ENCODE assay signal across 11 mouse cellular contexts in the genomic region with DNA sequence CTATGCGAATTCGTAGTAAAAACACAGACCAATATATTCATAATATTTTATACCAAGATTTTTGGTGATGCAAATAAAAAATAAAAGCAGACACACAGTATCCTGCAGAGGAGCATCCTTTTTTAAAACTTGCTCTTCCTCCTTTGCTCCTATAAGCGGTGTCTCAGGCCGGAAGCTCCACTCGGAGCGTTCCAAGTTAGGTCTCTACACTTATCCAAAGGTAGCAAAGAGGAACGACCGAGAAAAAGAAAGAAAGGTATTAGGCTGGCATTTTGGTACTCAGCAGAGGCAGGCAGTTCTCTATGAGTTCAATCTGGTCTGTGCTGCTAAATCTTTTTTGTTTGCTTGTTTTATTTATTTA. TPM values are rescaled to one million over a fixed set of nuclear protein-coding genes. Genes with fewer than 3 reads are reported as not detected.
DNase-seq lines count a peak whose midpoint lies in the region; ATAC-seq and TF ChIP-seq lines count a peak whose summit lies in the region.
"Had no signal": no experiment of that assay in that cellular context is flagged by ENCODE, and none has a peak within 500 bp of the region (broad histone marks: within the 10 kb centered on the region; RNA-seq: fewer than 3 reads in every experiment).

No protein-coding gene starts in this region.

- H3K4me1 ChIP-seq in hindbrain, embryonic 14.5 days (replicated peaks; ENCODE audit: control insufficient read depth, insufficient read depth, low read length), result no peaks in the 10 kb centered on the region
- H3K4me1 ChIP-seq in hindbrain, embryonic 12.5 days, result peaks cover 4% of the 10 kb centered on the region
- peaks cover 6% of the 10 kb centered on the region; the same call in 1 of the 2 replicates for H3K4me1 ChIP-seq in lung, embryonic 15.5 days
- peaks cover 11% of the 10 kb centered on the region for H3K4me1 ChIP-seq in E14TG2a.4 (replicated peaks; ENCODE audit: low read depth, low read length)
- peaks cover 27% of the 10 kb centered on the region for H3K4me1 ChIP-seq in liver, embryonic 15.5 days (replicated peaks)

- H3K9ac ChIP-seq in hindbrain, embryonic 14.5 days, result no peak overlapping the region
- H3K9ac ChIP-seq in hindbrain, embryonic 12.5 days, result no peak overlapping the region
- no peak overlapping the region for H3K9ac ChIP-seq in lung, embryonic 15.5 days
- no peak overlapping the region for H3K9ac ChIP-seq in liver, embryonic 15.5 days

- H3K27ac ChIP-seq in hindbrain, embryonic 14.5 days, result no peak overlapping the region
- H3K27ac ChIP-seq in hindbrain, embryonic 12.5 days, result no peak overlapping the region
- no peak overlapping the region for H3K27ac ChIP-seq in lung, embryonic 15.5 days
- H3K27ac ChIP-seq in liver, embryonic 15.5 days (replicated peaks), result peak overlapping the region; percentile 43; the same call in 1 of the 2 replicates

- DNase-seq in hindbrain, embryonic 14.5 days (ENCODE audit: low spot score), result no peak
- DNase-seq in lung, postnatal 25 days (ENCODE audit: low spot score), result no peak

- TF ChIP-seq CTCF in E14TG2a.4 (conservative IDR thresholded peaks at IDR 0.05; ENCODE audit: low read length), result no peak

- peak overlapping the region; percentile 85; the same call in 1 of the 2 replicates for H3K4me3 ChIP-seq in hindbrain, embryonic 14.5 days (replicated peaks; ENCODE audit: low read length)
- no peak overlapping the region for H3K4me3 ChIP-seq in hindbrain, embryonic 12.5 days
- no peak overlapping the region for H3K4me3 ChIP-seq in lung, embryonic 15.5 days
- peak overlapping the region; percentile 89 for H3K4me3 ChIP-seq in E14TG2a.4 (replicated peaks; ENCODE audit: low read length)
- H3K4me3 ChIP-seq in liver, embryonic 15.5 days (replicated peaks), result no peak overlapping the region; the same call in 1 of the 2 replicates

- no peaks in the 10 kb centered on the region for H3K27me3 ChIP-seq in hindbrain, embryonic 14.5 days (ENCODE audit: control insufficient read depth, insufficient read depth, low read length)
- H3K27me3 ChIP-seq in hindbrain, embryonic 12.5 days, result no peaks in the 10 kb centered on the region
- H3K27me3 ChIP-seq in lung, embryonic 15.5 days, result no peaks in the 10 kb centered on the region
- H3K27me3 ChIP-seq in E14TG2a.4 (ENCODE audit: insufficient read depth, low read length), result peaks cover 3% of the 10 kb centered on the region; the same call in 1 of the 2 replicates
- no peaks in the 10 kb centered on the region for H3K27me3 ChIP-seq in liver, embryonic 15.5 days

- H3K9me3 ChIP-seq in hindbrain, embryonic 14.5 days (ENCODE audit: control insufficient read depth, low read length), result no peaks in the 10 kb centered on the region
- H3K9me3 ChIP-seq in hindbrain, embryonic 12.5 days (replicated peaks), result no peaks in the 10 kb centered on the region
- no peaks in the 10 kb centered on the region for H3K9me3 ChIP-seq in lung, embryonic 15.5 days
- no peaks in the 10 kb centered on the region for H3K9me3 ChIP-seq in E14TG2a.4 (ENCODE audit: low read length)
- H3K9me3 ChIP-seq in liver, embryonic 15.5 days (replicated peaks), result no peaks in the 10 kb centered on the region

- WGBS in hindbrain, embryonic 14.5 days, result 84% methylated on average over 8 of the region's 8 CpGs
- 78% methylated on average over 8 of the region's 8 CpGs for WGBS in hindbrain, embryonic 12.5 days
- 73% methylated on average over 8 of the region's 8 CpGs for WGBS in lung, embryonic 15.5 days
- WGBS in liver, embryonic 15.5 days (ENCODE audit: insufficient replicate concordance), result 58% methylated on average over 8 of the region's 8 CpGs

- H3K36me3 ChIP-seq in hindbrain, embryonic 14.5 days (replicated peaks; ENCODE audit: control insufficient read depth, insufficient read depth), result no peaks in the 10 kb centered on the region; the same call in 1 of the 2 replicates
- H3K36me3 ChIP-seq in hindbrain, embryonic 12.5 days, result peaks cover 8% of the 10 kb centered on the region; the same call in 1 of the 2 replicates
- H3K36me3 ChIP-seq in lung, embryonic 15.5 days, result peaks cover 6% of the 10 kb centered on the region; the same call in 1 of the 2 replicates
- peaks cover 16% of the 10 kb centered on the region for H3K36me3 ChIP-seq in E14TG2a.4 (ENCODE audit: insufficient read depth, low read length)
- peaks cover 4% of the 10 kb centered on the region; the same call in 1 of the 2 replicates for H3K36me3 ChIP-seq in liver, embryonic 15.5 days (replicated peaks)

- ATAC-seq in hindbrain, embryonic 14.5 days (ENCODE audit: low FRiP score), result no peak
- no peak for ATAC-seq in hindbrain, embryonic 12.5 days (ENCODE audit: low FRiP score)
- ATAC-seq in lung, embryonic 15.5 days (ENCODE audit: borderline replicate concordance, extremely low read depth, low FRiP score, low TSS enrichment), result no peak
- no peak for ATAC-seq in liver, embryonic 15.5 days (ENCODE audit: insufficient read depth)
- ATAC-seq in activated CD4-positive, CD25-positive, alpha-beta regulatory T cell, adult 4 months, result no peak

- peak overlapping the region; percentile 59 for H3K4me2 ChIP-seq in hindbrain, embryonic 14.5 days (replicated peaks)
- H3K4me2 ChIP-seq in hindbrain, embryonic 12.5 days (replicated peaks), result no peak overlapping the region
- peak overlapping the region; percentile 65; the same call in 1 of the 2 replicates for H3K4me2 ChIP-seq in lung, embryonic 15.5 days
- H3K4me2 ChIP-seq in liver, embryonic 15.5 days, result peak overlapping the region; percentile 99; the same call in 1 of the 2 replicates

RNA-seq across cellular contexts. Expression of a gene that starts 0.7 kb away (rescaled TPM):
- 63.3 and 69.4 TPM in 2 replicates for polyA plus RNA-seq in hindbrain, embryonic 14.5 days (2014; fragmentation: Nextera tagmentation; extraction: Ambion mirVana)
- 63.8 and 66.5 TPM in 2 replicates for polyA plus RNA-seq in hindbrain, embryonic 12.5 days (2016; fragmentation: Nextera tagmentation; extraction: Ambion mirVana)
- polyA plus RNA-seq in lung, embryonic 15.5 days (2015; fragmentation: Nextera tagmentation; extraction: Ambion mirVana), result 68.6 and 68.8 TPM in 2 replicates
- polyA plus RNA-seq in liver, embryonic 15.5 days (2015; fragmentation: Nextera tagmentation; extraction: Ambion mirVana), result 29.1 and 30.3 TPM in 2 replicates
- 10 to 100 TPM; 35.3 to 41.9 TPM for polyA plus RNA-seq in activated CD4-positive, CD25-positive, alpha-beta regulatory T cell, adult 4 months (2017; shearing (Covaris generic))

RNA-seq across cellular contexts. Expression of a gene that starts 6.6 kb away (rescaled TPM):
- polyA plus RNA-seq in hindbrain, embryonic 14.5 days (2014; fragmentation: Nextera tagmentation; extraction: Ambion mirVana), result 20.0 and 22.7 TPM in 2 replicates
- polyA plus RNA-seq in hindbrain, embryonic 12.5 days (2016; fragmentation: Nextera tagmentation; extraction: Ambion mirVana), result 19.5 and 21.5 TPM in 2 replicates
- polyA plus RNA-seq in lung, embryonic 15.5 days (2015; fragmentation: Nextera tagmentation; extraction: Ambion mirVana), result 13.5 and 14.7 TPM in 2 replicates
- 2.3 TPM in 2 replicates for polyA plus RNA-seq in liver, embryonic 15.5 days (2015; fragmentation: Nextera tagmentation; extraction: Ambion mirVana)
- 10 to 100 TPM; 10.7 to 15.1 TPM for polyA plus RNA-seq in activated CD4-positive, CD25-positive, alpha-beta regulatory T cell, adult 4 months (2017; shearing (Covaris generic))

RNA-seq across cellular contexts. Expression of a gene that starts 14.8 kb away (rescaled TPM):
- polyA plus RNA-seq in hindbrain, embryonic 14.5 days (2014; fragmentation: Nextera tagmentation; extraction: Ambion mirVana), result not detected in 2 replicates
- not detected in 2 replicates for polyA plus RNA-seq in hindbrain, embryonic 12.5 days (2016; fragmentation: Nextera tagmentation; extraction: Ambion mirVana)
- polyA plus RNA-seq in lung, embryonic 15.5 days (2015; fragmentation: Nextera tagmentation; extraction: Ambion mirVana), result not detected in 2 replicates
- polyA plus RNA-seq in liver, embryonic 15.5 days (2015; fragmentation: Nextera tagmentation; extraction: Ambion mirVana), result not detected in 2 replicates
- polyA plus RNA-seq in activated CD4-positive, CD25-positive, alpha-beta regulatory T cell, adult 4 months (2017; shearing (Covaris generic)), result not detected
- polyA plus RNA-seq: kidney, adult 2 months; lung, postnatal 0 days; midbrain, postnatal 0 days; thymus, postnatal 0 days had no signal

RNA-seq across cellular contexts. Expression of a gene that starts 57.6 kb away (rescaled TPM):
- polyA plus RNA-seq in hindbrain, embryonic 14.5 days (2014; fragmentation: Nextera tagmentation; extraction: Ambion mirVana), result 11.8 and 14.9 TPM in 2 replicates
- polyA plus RNA-seq in hindbrain, embryonic 12.5 days (2016; fragmentation: Nextera tagmentation; extraction: Ambion mirVana), result 5.7 and 7.5 TPM in 2 replicates
- 5.0 and 5.9 TPM in 2 replicates for polyA plus RNA-seq in lung, embryonic 15.5 days (2015; fragmentation: Nextera tagmentation; extraction: Ambion mirVana)
- polyA plus RNA-seq in liver, embryonic 15.5 days (2015; fragmentation: Nextera tagmentation; extraction: Ambion mirVana), result 1.8 and 2.0 TPM in 2 replicates
- 1 to 10 TPM; 1.7 to 2.2 TPM for polyA plus RNA-seq in activated CD4-positive, CD25-positive, alpha-beta regulatory T cell, adult 4 months (2017; shearing (Covaris generic))

Comparison
In these comparisons a context has a peak if more than half of its experiments do, and no peak if none do; other contexts are left out.
1. H3K4me3 ChIP-seq: peak in hindbrain, embryonic 14.5 days (single experiment) and E14TG2a.4 (single experiment); none in hindbrain, embryonic 12.5 days (single experiment), lung, embryonic 15.5 days (single experiment) and liver, embryonic 15.5 days (single experiment).